Mouse (Mus musculus) gastrocnemius, adult 2 months (tissue): Measurements from ENCODE around the gene Mafg. TPM values are rescaled to one million over a fixed set of nuclear protein-coding genes. Genes with fewer than 3 reads are reported as not detected.
"Not testable (repeated sequence)": the region's sequence is repeated elsewhere in the genome, so short reads cannot be mapped to it uniquely, and the experiment has no call there.

Experiments
- DNase-seq: peaks from one replicate; pipeline ENCODE4 v3.0.0; 2022
- H3K27ac ChIP-seq: fragments of 200-600 bp; 2 replicates; pipeline ENCODE4 v1.8.1; 2022; ENCODE audit warnings: mild to moderate bottlenecking
- H3K4me3 ChIP-seq: fragments of 200-600 bp; 2 replicates; pipeline ENCODE4 v1.8.1; 2022; ENCODE audit warnings: mild to moderate bottlenecking, moderate library complexity
- CTCF ChIP-seq: fragments of 200-600 bp; IDR thresholded peaks from 2 replicates; pipeline ENCODE4 v1.8.1; 2022; ENCODE audit warnings: antibody characterized with exemption, mild to moderate bottlenecking, moderate library complexity
- intact Hi-C: fragments of 180-260 bp; cut with DNase I; formaldehyde crosslinking; loops from one replicate; pipeline ENCODE4 v1.15.1; 2025
- long read RNA-seq, 2 experiments: library from polyadenylated mRNA; stranded (forward); transcript quantifications; one replicate each; pipeline ENCODE4 v2.0.0; 2021
- total RNA-seq, 2 experiments: library from RNA; stranded (reverse); gene quantifications; 2 replicates each; pipeline ENCODE4 v1.2.3; 2021

Mafg gene
- 10 to 100 TPM; 53.1 to 68.2 TPM for total RNA-seq
- long read RNA-seq, experiment 1, full-length matches to known transcripts, result 37 of 67 reads
- long read RNA-seq, experiment 1, partial matches to known transcripts, result 2 of 67 reads
- long read RNA-seq, experiment 1, other reads (novel, unspliced or antisense), result 28 of 67 reads
- long read RNA-seq, experiment 2, full-length matches to known transcripts, result 47 of 80 reads
- long read RNA-seq, experiment 2, partial matches to known transcripts, result 3 of 80 reads
- long read RNA-seq, experiment 2, other reads (novel, unspliced or antisense), result 30 of 80 reads

- Histone ChIP-seq H3K4me3 (peak within 1 kb of the TSS; percentile 96), H3K27ac (peak within 1 kb of the TSS; percentile 98)
- TF ChIP-seq CTCF, result no peak
- peak; percentile 95 for DNase-seq
- intact Hi-C loops, result no loop called here
These were observed at the start of gene Mafg for GRCm38 (mm10) chr11:120633520-120634343. Gene Mafg (minus strand): TSS chr11:120633600.

DNA sequence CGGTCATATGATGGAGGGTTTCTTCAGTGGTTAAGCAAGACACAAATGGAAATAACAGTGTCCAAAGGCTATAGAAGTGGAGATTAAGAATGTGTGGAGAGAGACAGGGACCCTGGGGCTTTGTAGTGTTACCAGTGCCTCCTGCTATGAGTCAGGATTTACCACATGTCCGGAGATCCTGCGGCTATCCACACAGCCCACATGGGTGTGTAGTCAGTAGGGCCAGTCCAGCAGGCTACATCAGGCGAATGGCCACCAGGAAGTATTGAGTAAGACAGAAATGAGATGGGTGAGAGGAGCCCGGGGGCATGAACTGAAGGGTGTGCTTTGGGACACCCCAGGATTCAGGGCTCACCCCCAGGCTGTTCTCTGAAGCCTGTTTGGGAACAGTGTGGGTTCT lies 49.3 kb upstream of the Mafg start:
- peak; percentile 8 for DNase-seq
- no peak for TF ChIP-seq CTCF
- intact Hi-C loops, result no loop called here
- Histone ChIP-seq H3K4me3 (no peak overlapping the region), H3K27ac (no peak overlapping the region)

GRCm38 (mm10) chr11:120679909-120680308 lies 46.5 kb upstream of the Mafg start:
- DNase-seq, result no peak
- intact Hi-C loops, result no loop called here
- no peak overlapping the region for H3K27ac ChIP-seq
- TF ChIP-seq CTCF, result peak; percentile 42
- no peak overlapping the region for H3K4me3 ChIP-seq

GRCm38 (mm10) chr11:120676951-120677350 lies 43.6 kb upstream of the Mafg start:
- no peak for DNase-seq
- intact Hi-C loops, result no loop called here
- no peak overlapping the region for H3K4me3 ChIP-seq
- no peak for TF ChIP-seq CTCF
- H3K27ac ChIP-seq, result no peak overlapping the region

GRCm38 (mm10) chr11:120675875-120676274 lies 42.5 kb upstream of the Mafg start:
- H3K27ac ChIP-seq, DNase-seq, H3K4me3 ChIP-seq, intact Hi-C loops: not testable (repeated sequence)

DNA sequence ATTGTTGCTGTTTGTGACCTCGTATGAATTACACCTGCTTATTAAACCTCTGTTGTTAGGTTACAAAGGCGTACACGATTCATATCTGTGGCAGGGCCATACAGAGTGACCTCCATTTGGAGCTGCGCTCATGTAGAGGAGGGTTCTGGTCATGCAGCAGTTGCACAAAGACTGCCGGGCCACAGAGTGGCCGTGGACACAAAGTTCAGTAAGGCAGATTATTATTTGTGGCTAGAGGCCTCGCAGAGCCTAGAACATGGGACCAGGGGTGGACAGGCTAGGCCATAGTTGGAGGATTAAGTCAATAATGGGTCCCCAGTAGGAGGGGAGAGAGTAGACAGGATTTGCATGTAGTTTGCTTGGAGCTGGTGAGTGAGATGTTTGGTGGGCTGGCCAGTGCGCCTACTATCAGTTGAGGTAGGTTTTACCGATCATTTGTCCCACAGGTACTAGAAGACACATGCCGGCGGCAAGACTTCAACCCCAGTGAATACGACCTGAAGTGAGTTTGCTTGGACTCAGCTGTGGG lies 40.3 kb upstream of the Mafg start:
- DNase-seq, result no peak
- H3K4me3 ChIP-seq, result peak overlapping the region; percentile 88
- H3K27ac ChIP-seq, result peak overlapping the region; percentile 97
- TF ChIP-seq CTCF, result no peak
- intact Hi-C loops, result loop anchor here (2.0 kb wide), 1 partner anchor 15 kb away; no protein-coding TSS in a partner anchor

DNA sequence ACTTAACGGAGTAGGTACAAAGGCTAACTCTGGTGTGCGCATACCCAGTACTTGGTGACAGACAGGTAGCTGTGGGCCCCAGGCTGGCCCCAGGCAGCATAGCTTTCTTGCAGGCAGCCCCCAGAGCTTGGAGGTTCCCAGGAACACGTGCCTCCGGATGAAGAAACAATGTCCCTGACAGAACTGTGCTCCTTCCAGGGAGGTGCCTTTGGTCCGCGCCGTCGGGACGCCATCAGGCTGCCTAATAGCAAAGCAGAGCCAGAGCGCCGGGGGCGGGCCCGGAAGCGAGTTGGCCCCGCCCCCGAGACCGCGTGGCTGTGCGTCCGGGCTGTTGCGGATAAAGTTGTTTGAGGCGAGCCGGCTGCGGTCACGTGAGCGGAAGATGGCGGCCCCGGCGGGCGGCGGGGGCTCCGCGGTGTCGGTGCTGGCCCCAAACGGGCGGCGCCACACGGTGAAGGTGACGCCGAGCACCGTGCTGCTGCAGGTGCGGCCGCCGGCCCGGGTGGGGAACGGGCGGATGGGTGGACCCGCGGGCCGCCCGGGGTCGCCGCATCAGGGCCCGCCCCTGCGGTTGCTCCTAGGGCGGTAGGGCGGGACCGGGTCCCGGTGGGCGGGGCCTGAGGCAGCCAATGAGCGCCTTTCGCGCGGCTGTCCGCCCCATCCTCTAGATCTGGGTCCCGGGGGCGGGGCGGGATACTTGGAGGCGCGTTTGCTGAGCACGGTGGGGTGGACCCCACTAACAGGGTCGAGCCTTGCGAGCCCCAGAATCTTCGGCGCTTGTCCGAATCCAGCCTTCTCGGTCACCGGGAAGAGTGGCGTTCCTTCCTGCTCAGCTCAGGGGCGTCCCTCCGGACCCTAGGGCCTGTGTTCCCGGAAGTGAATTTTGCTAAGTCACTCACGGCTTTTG lies 39.5 kb upstream of the Mafg start, which contains the start of gene Aspscr1:
Aspscr1 (plus strand) TSS at position 287 of the 907 bp plus-strand sequence.
- no peak for TF ChIP-seq CTCF
- intact Hi-C loops, result loop anchor here (2.0 kb wide), 1 partner anchor 14 kb away; no protein-coding TSS in a partner anchor
- Histone ChIP-seq H3K4me3 (peak within 1 kb of the TSS; percentile 88), H3K27ac (peak within 1 kb of the TSS; percentile 97)
- DNase-seq, result peak; percentile 99

GRCm38 (mm10) chr11:120666617-120667016 lies 33.2 kb upstream of the Mafg start:
- intact Hi-C loops, result no loop called here
- no peak for TF ChIP-seq CTCF
- Histone ChIP-seq H3K27ac (no peak overlapping the region), H3K4me3 (no peak overlapping the region)
- peak; percentile 38 for DNase-seq

DNA sequence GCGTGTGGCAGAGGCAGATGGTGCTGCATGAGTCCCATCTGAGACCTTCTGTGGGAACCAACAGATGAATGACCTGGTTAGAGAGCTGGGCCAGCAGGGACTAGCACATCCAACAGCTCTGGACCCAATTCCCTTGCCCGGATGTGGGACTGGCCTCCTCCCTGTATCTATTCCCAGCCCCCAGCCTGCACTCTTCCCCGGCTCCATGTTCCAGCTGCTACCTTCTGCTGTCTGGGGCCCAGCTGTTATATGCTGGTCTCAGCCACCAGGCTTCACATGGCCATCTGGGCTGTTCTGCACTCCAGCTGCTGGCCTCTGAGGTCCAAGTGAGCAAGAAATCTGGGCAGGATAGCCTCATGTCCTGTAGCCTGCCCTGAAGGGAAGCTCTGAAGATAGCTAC lies 32.0 kb upstream of the Mafg start:
- intact Hi-C loops, result loop anchor here (2.0 kb wide), 1 partner anchor 21 kb away; no protein-coding TSS in a partner anchor

GRCm38 (mm10) chr11:120663714-120664113 lies 30.3 kb upstream of the Mafg start:
- Histone ChIP-seq H3K27ac (no peak overlapping the region), H3K4me3 (no peak overlapping the region)
- no peak for DNase-seq
- TF ChIP-seq CTCF, result no peak
- intact Hi-C loops, result loop anchor here (2.0 kb wide), 1 partner anchor 23 kb away; no protein-coding TSS in a partner anchor

More for the DNA sequence above, 32.0 kb upstream of the Mafg start:
- Histone ChIP-seq H3K27ac (no peak overlapping the region), H3K4me3 (no peak overlapping the region)
- no peak for TF ChIP-seq CTCF
- peak; percentile 51 for DNase-seq

GRCm38 (mm10) chr11:120662759-120663158 lies 29.4 kb upstream of the Mafg start:
- TF ChIP-seq CTCF, result no peak
- no peak overlapping the region for H3K4me3 ChIP-seq

GRCm38 (mm10) chr11:120661076-120661460 lies 27.7 kb upstream of the Mafg start, which contains the start of gene Notum:
Gene Notum (minus strand): TSS chr11:120661175.
- Histone ChIP-seq H3K27ac (no peak within 1 kb of the TSS), H3K4me3 (peak within 1 kb of the TSS; percentile 75)
- TF ChIP-seq CTCF, result no peak
- intact Hi-C loops, result no loop called here
- no peak for DNase-seq

More at GRCm38 (mm10) chr11:120662759-120663158, 29.4 kb upstream of the Mafg start:
- no peak overlapping the region for H3K27ac ChIP-seq
- DNase-seq, result no peak
- intact Hi-C loops, result no loop called here
